Mouse (Mus musculus) kidney, postnatal 0 days (tissue): ENCODE measurements around the gene Tmcc1. TPM values are rescaled to one million over a fixed set of nuclear protein-coding genes. Genes with fewer than 3 reads are reported as not detected.
A peak's percentile ranks its signal among the peaks of the same experiment; 100 is the strongest.

ENCODE experiments used
- ATAC-seq: fragments of 200-750 bp; cut with Nextera tagmentation; replicated peaks from 2 replicates; pipeline ENCODE4 v1.8.0; 2017; ENCODE audit warnings: low read depth, moderate number of reproducible peaks, moderate TSS enrichment, moderate library complexity; ENCODE audit not compliant: low FRiP score
- DNase-seq: peaks from one replicate; pipeline ENCODE4 v3.0.0-alpha.2; 2016; ENCODE audit warnings: low spot score
- H3K27ac ChIP-seq: fragments of 300-500 bp; sonication (generic); 2 replicates; pipeline ENCODE4 v1.5.1; 2014; ENCODE audit warnings: mild to moderate bottlenecking
- H3K27me3 ChIP-seq: fragments of 300-500 bp; sonication (generic); 2 replicates; pipeline ENCODE4 v1.6.1; 2014; ENCODE audit warnings: low read length, mixed read lengths; ENCODE audit not compliant: insufficient read depth
- H3K36me3 ChIP-seq: fragments of 300-500 bp; sonication (generic); 2 replicates; pipeline ENCODE4 v1.6.1; 2014; ENCODE audit warnings: low read length, mixed read lengths; ENCODE audit not compliant: insufficient read depth
- H3K4me1 ChIP-seq: fragments of 300-500 bp; sonication (generic); replicated peaks from 2 replicates; pipeline ENCODE4 v1.6.1; 2014; ENCODE audit warnings: antibody characterized with exemption, low read length, mixed read lengths; ENCODE audit not compliant: insufficient read depth
- H3K4me2 ChIP-seq: fragments of 300-500 bp; sonication (generic); 2 replicates; pipeline ENCODE4 v1.6.1; 2014; ENCODE audit warnings: mild to moderate bottlenecking, low read length, moderate library complexity, mixed read lengths
- H3K4me3 ChIP-seq: fragments of 300-500 bp; sonication (generic); replicated peaks from 2 replicates; pipeline ENCODE4 v1.5.1; 2014; ENCODE audit warnings: low read depth, low read length
- H3K9ac ChIP-seq: fragments of 300-500 bp; sonication (generic); 2 replicates; pipeline ENCODE4 v1.6.1; 2014; ENCODE audit warnings: low read depth, low read length
- H3K9me3 ChIP-seq: fragments of 300-500 bp; sonication (generic); replicated peaks from 2 replicates; pipeline ENCODE4 v1.6.1; 2016; ENCODE audit warnings: low read length, inconsistent platforms, mixed read lengths
- CTCF ChIP-seq: IDR thresholded peaks from 2 replicates; pipeline ENCODE4 v1.5.1; 2016; ENCODE audit warnings: antibody characterized with exemption, low read depth, mild to moderate bottlenecking, moderate library complexity
- WGBS: fragments of 180-500 bp; shearing (Covaris S2); extraction: QIAGEN DNeasy Blood & Tissue Kit; methylation state at CpG from one replicate; pipeline ENCODE4 v1.1.7; 2014; 5-methylcytosine and 5-hydroxymethylcytosine counted together
- polyA plus RNA-seq: library from polyadenylated mRNA; unstranded; fragments of >200 nt; fragmentation: Nextera tagmentation; extraction: Ambion mirVana; gene quantifications from 2 replicates; pipeline ENCODE4 v1.2.1, GENCODE M21; 2015

Gene Tmcc1
- polyA plus RNA-seq, 1 experiment from 2014 or later = 6.9 TPM

DNA sequence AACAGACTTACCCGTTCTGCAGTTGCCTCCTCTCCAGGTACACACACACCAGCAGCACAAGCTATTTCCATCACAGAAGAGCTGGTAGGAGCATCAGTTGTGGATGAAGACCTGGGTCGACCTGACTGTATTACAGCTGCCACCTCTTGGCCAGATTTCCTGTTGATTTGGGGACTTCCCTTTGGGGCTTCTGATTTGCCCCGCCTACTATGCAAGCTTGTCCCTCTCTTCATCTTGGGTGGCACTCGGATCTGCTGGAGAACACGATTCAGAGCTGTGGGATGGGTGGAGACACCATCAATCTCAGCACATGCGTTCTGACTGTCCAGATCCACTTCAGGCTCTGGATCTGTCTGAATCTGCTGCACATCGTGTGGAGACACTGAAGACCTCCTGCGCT is 59.5 kb downstream of the Tmcc1 start:
- Histone ChIP-seq H3K9ac (no peak overlapping the region), H3K27ac (no peak overlapping the region), H3K4me3 (no peak overlapping the region), H3K36me3 (0 out of 2 replicates have a peak, but pooled peaks cover 4% of the 10 kb centered on the region), H3K4me1 (no peaks in the 10 kb centered on the region), H3K27me3 (no peaks in the 10 kb centered on the region), H3K9me3 (no peaks in the 10 kb centered on the region), H3K4me2 (no peak overlapping the region)
- TF ChIP-seq CTCF = no peak
- WGBS = 75% methylated on average over 8 of the region's 8 CpGs
- ATAC-seq = no peak
- no peak for DNase-seq

DNA sequence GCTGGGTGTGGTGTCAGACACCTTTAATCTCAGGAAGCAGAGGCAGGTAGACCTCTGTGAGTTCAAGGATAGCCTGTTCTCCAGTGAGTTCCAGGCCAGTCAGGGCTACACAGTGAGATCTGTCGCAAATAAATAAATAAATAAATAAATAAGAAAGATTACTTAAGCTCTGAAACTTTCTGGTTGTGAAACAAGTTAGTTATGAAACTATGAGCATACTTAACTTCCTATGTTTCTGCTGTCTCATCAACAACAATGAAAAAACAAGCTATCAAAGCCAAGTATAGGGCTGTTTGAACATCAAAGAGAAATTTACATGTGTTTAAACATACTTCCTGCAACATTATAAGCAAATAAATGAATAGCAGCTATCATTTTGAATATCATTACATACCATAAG is 61.5 kb downstream of the Tmcc1 start:
- 88% methylated on average over 1 of the region's 1 CpGs for WGBS
- H3K36me3 ChIP-seq = 0 out of 2 replicates have a peak, but pooled peaks cover 4% of the 10 kb centered on the region
- no peak overlapping the region for H3K4me2 ChIP-seq
- H3K4me1 ChIP-seq = no peaks in the 10 kb centered on the region
- H3K9me3 ChIP-seq = no peaks in the 10 kb centered on the region
- ATAC-seq (no peak), DNase-seq (no peak)
- H3K4me3 ChIP-seq = no peak overlapping the region
- TF ChIP-seq CTCF = no peak
- H3K27ac ChIP-seq = no peak overlapping the region
- H3K9ac ChIP-seq = no peak overlapping the region
- H3K27me3 ChIP-seq = no peaks in the 10 kb centered on the region

DNA sequence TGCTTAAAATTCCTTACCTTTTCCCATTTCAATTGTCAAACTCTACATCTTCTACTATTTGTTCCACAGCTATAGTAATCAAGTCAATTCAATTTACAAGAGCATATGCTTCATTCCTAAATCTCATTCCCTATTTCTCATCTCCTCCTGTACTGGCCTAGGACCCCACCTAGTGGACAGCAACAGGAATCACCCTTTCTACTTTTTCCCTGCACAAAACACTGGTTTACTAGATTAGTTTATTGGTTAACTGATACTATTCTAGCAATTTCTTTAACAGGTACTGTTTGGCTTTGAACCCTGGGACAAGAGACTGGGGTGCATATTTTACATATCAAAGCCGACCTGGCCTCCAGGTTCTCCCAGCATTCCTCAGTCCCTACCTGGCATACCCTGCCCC is 64.6 kb downstream of the Tmcc1 start:
- ATAC-seq = no peak
- Histone ChIP-seq H3K4me1 (no peaks in the 10 kb centered on the region), H3K9ac (no peak overlapping the region), H3K9me3 (no peaks in the 10 kb centered on the region), H3K27me3 (no peaks in the 10 kb centered on the region), H3K4me3 (no peak overlapping the region), H3K4me2 (no peak overlapping the region), H3K36me3 (0 out of 2 replicates have a peak, but pooled peaks cover 2% of the 10 kb centered on the region), H3K27ac (no peak overlapping the region)
- DNase-seq = peak; percentile 79
- TF ChIP-seq CTCF = peak; percentile 82
- 0% methylated on average over 1 of the region's 1 CpGs for WGBS

DNA sequence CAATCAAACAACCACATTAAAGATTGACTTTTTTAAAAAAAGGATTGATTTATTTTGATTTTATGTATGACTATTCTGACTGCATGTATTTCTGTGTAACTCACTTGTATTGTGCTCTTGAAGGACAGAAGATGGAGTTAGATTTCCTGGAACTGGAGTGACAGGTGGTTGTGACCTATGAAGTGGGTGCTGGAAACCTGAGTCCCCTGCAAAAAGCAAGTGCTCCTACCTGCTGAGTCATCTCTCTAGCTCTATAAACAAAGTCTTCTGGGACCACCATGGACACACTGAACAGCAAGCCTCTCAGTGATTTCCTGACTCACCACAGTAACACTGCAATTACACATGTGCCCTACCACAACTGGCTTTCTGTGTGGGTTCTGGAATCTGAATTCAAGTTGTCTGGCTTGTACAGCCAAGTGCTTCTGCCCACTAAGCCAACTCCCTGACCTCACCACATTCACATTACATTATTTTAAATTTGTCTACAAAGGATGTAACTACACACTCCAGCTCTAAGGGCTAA is 65.3 kb downstream of the Tmcc1 start:
- DNase-seq (no peak), ATAC-seq (no peak)
- Histone ChIP-seq H3K4me2 (no peak overlapping the region), H3K27ac (no peak overlapping the region), H3K27me3 (no peaks in the 10 kb centered on the region), H3K9me3 (no peaks in the 10 kb centered on the region), H3K36me3 (no peaks in the 10 kb centered on the region), H3K9ac (no peak overlapping the region), H3K4me3 (no peak overlapping the region), H3K4me1 (no peaks in the 10 kb centered on the region)
- no peak for TF ChIP-seq CTCF

DNA sequence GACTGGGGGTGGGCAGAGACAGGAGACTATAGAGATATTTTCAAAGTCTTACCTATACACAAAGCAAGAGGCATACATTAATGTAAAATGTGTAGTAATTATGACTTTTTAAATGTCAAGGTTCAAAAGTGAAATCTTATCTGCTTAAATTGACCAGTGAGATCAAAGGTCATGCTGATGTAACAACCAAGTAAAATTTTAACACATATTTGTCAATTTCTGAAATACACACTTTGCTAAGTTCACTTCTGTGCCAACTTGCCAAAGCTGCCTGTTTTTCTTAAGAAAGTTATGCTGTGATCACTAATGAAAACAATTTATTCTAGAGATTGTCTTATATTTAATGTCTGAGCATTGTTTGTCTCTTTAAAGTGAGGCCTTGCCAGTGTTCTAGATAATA is 66.7 kb downstream of the Tmcc1 start:
- Histone ChIP-seq H3K36me3 (no peaks in the 10 kb centered on the region), H3K4me2 (no peak overlapping the region), H3K27ac (no peak overlapping the region), H3K9ac (no peak overlapping the region), H3K27me3 (no peaks in the 10 kb centered on the region), H3K9me3 (no peaks in the 10 kb centered on the region), H3K4me3 (no peak overlapping the region), H3K4me1 (no peaks in the 10 kb centered on the region)
- no peak for ATAC-seq
- no peak for DNase-seq
- TF ChIP-seq CTCF = no peak

DNA sequence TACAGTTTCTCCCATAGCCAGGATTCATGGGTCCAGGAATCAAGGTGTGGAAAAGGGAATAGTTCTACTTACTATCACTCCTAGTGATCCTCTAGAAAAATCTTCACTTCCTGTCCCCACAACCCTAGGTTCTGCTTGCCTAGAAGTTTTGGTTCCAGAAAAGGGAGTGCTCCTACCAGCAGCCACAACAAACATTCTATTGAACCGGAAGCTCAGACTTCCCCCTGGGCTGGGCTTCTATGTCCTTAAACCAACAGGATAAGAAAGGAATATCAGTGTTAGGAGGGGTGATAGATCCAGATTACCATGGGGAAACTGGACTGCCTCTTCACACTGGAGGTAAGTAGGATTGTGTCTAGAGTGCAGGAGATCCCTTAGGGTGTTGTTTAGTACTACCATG is 70.4 kb downstream of the Tmcc1 start:
- H3K9ac ChIP-seq = no peak overlapping the region
- H3K4me2 ChIP-seq = no peak overlapping the region
- H3K4me3 ChIP-seq = no peak overlapping the region
- H3K36me3 ChIP-seq = no peaks in the 10 kb centered on the region
- TF ChIP-seq CTCF = no peak
- WGBS = 86% methylated on average over 1 of the region's 1 CpGs
- H3K27me3 ChIP-seq = no peaks in the 10 kb centered on the region
- DNase-seq (no peak), ATAC-seq (no peak)
- no peaks in the 10 kb centered on the region for H3K4me1 ChIP-seq
- no peak overlapping the region for H3K27ac ChIP-seq
- H3K9me3 ChIP-seq = no peaks in the 10 kb centered on the region

DNA sequence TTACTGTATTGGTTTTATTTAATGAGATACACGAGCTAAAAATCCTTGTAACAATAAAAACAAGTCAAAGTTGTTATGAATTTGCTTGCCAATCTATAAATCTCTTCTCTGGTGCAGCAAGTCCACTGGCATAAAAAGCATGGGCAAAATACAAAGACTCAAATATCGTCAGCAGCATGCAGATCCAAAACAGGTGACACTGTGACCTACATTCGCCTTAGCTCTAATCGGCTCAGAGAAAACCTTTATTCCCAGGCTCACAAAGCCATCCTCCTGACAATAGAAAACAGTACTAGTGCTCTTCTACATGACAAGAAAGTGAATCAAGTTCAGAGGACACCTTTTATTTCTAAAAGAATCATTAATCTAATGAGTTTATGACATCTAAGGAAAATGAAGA is 73.6 kb downstream of the Tmcc1 start:
- no peak overlapping the region for H3K9ac ChIP-seq
- no peaks in the 10 kb centered on the region for H3K9me3 ChIP-seq
- WGBS = 81% methylated on average over 4 of the region's 4 CpGs
- no peaks in the 10 kb centered on the region for H3K27me3 ChIP-seq
- H3K27ac ChIP-seq = no peak overlapping the region
- no peaks in the 10 kb centered on the region for H3K4me1 ChIP-seq
- no peak for TF ChIP-seq CTCF
- ATAC-seq (no peak), DNase-seq (no peak)
- no peak overlapping the region for H3K4me3 ChIP-seq
- no peak overlapping the region for H3K4me2 ChIP-seq
- H3K36me3 ChIP-seq = no peaks in the 10 kb centered on the region
